Comparison of ENCODE assay signal across 8 mouse cellular contexts in the genomic region with DNA sequence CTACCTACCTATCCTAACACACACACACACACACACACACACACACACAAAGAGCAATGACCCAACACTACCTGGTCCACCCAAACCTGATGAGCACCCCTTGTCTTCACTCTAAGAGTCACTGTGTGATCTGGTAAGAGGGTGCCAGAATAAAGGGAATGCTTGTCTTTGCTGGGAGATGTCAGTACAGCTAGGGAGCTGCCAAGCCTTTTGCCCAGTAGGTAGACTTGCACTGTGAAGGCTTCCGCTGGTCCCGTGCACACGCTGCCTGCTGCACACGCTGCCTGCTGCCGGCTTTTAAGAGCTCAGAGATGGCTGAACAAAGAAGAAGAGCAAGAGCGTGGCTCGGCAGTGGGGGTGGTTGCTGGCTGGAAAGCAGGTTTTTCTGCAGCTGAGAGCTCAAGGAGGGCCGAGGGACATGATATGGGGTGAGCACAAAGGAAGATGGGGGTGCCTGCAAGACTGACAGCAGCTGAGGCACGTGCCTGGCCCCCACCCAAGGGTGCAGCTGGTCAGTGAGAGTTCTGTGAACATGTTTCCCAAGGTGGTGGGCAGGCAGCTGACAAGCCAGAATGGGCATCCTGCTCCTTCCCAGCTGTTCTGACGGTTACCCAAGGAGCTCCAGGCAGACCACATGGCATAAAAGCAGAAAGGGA. TPM values are rescaled to one million over a fixed set of nuclear protein-coding genes. Genes with fewer than 3 reads are reported as not detected.
DNase-seq lines count a peak whose midpoint lies in the region; ATAC-seq and TF ChIP-seq lines count a peak whose summit lies in the region.

No protein-coding gene starts in this region.

- in situ Hi-C loops in ES-E14 (cut with MboI; ENCODE audit: low sequenced_read_pairs in 2 of 2, unreplicated experiment in 2 of 2) = no loop called here

- ATAC-seq in embryonic facial prominence, embryonic 15.5 days (ENCODE audit: insufficient number of reproducible peaks, low FRiP score, low TSS enrichment, low read depth) = peak; percentile 17
- peak; percentile 61; the same call in 1 of the 2 replicates for ATAC-seq in hindbrain, embryonic 12.5 days (ENCODE audit: low FRiP score)
- no peak for ATAC-seq in limb, embryonic 12.5 days (ENCODE audit: insufficient number of reproducible peaks, insufficient read depth, low FRiP score, low TSS enrichment, low read depth)

- H3K27ac ChIP-seq in cerebellum, adult 2 months (ENCODE audit: insufficient read depth, low read length) = peak overlapping the region; percentile 36; the same call in 1 of the 2 replicates
- peak overlapping the region; percentile 85 for H3K27ac ChIP-seq in ES-E14 (ENCODE audit: insufficient read depth, low read depth, low read length, poor library complexity, severe bottlenecking)
- peak overlapping the region; percentile 91 for H3K27ac ChIP-seq in embryonic facial prominence, embryonic 15.5 days (replicated peaks)
- H3K27ac ChIP-seq in hindbrain, embryonic 12.5 days = peak overlapping the region; percentile 98
- H3K27ac ChIP-seq in limb, embryonic 12.5 days = peak overlapping the region; percentile 88
- peak overlapping the region; percentile 76 for H3K27ac ChIP-seq in olfactory bulb, adult 2 months (ENCODE audit: insufficient read depth, low read depth, low read length)

- DNase-seq in cerebellum, adult 2 months = peak; percentile 36 to 42
- no peak for DNase-seq in cerebellum, adult 11 months
- no peak for DNase-seq in ES-E14 (ENCODE audit: low read depth, low spot score)
- DNase-seq in adrenal gland, postnatal 10 days = no peak

- no peaks in the 10 kb centered on the region for H3K9me3 ChIP-seq in ES-E14 (ENCODE audit: control insufficient read depth, insufficient read depth, low read depth, low read length)
- no peaks in the 10 kb centered on the region for H3K9me3 ChIP-seq in embryonic facial prominence, embryonic 15.5 days (replicated peaks)
- H3K9me3 ChIP-seq in hindbrain, embryonic 12.5 days (replicated peaks) = no peaks in the 10 kb centered on the region
- H3K9me3 ChIP-seq in limb, embryonic 12.5 days = no peaks in the 10 kb centered on the region

- WGBS in cerebellum, adult 2 months = 28% methylated on average over 10 of the region's 10 CpGs
- 7% methylated on average over 10 of the region's 10 CpGs for WGBS in embryonic facial prominence, embryonic 15.5 days
- WGBS in hindbrain, embryonic 12.5 days = 3% methylated on average over 10 of the region's 10 CpGs
- WGBS in limb, embryonic 12.5 days = 27% methylated on average over 10 of the region's 10 CpGs
- WGBS in olfactory bulb, adult 2 months = 9% methylated on average over 10 of the region's 10 CpGs

- no peak overlapping the region for H3K4me3 ChIP-seq in cerebellum, adult 2 months (replicated peaks; ENCODE audit: insufficient read depth, low read depth, low read length)
- peak overlapping the region; percentile 29 to 39; a peak in 3 of 4 replicates for H3K4me3 ChIP-seq in ES-E14 (ENCODE audit: insufficient read depth in 1 of 2, low read depth in 1 of 2, low read length in 2 of 2, poor library complexity in 1 of 2, severe bottlenecking in 1 of 2)
- no peak overlapping the region for H3K4me3 ChIP-seq in embryonic facial prominence, embryonic 15.5 days (replicated peaks)
- H3K4me3 ChIP-seq in hindbrain, embryonic 12.5 days = 0 out of 2 replicates have a peak overlapping the region, but pooled peaks have one; percentile 1
- no peak overlapping the region for H3K4me3 ChIP-seq in limb, embryonic 12.5 days (replicated peaks)
- H3K4me3 ChIP-seq in olfactory bulb, adult 2 months (ENCODE audit: insufficient read depth, low read depth, low read length) = no peak overlapping the region

- no peak for TF ChIP-seq CTCF in cerebellum, adult 2 months (IDR thresholded peaks at IDR 0.05; ENCODE audit: borderline replicate concordance, insufficient read depth, low read depth, low read length)
- no peak for TF ChIP-seq CTCF in olfactory bulb, adult 2 months (IDR thresholded peaks at IDR 0.05; ENCODE audit: insufficient read depth, low read depth, low read length)

- peak overlapping the region; percentile 39 for H3K4me2 ChIP-seq in embryonic facial prominence, embryonic 15.5 days (replicated peaks)
- peak overlapping the region; percentile 42 for H3K4me2 ChIP-seq in hindbrain, embryonic 12.5 days (replicated peaks)
- H3K4me2 ChIP-seq in limb, embryonic 12.5 days = peak overlapping the region; percentile 35

- no peaks in the 10 kb centered on the region for H3K36me3 ChIP-seq in ES-E14 (ENCODE audit: control insufficient read depth, insufficient read depth, low read length, poor library complexity, severe bottlenecking)
- no peaks in the 10 kb centered on the region for H3K36me3 ChIP-seq in embryonic facial prominence, embryonic 15.5 days
- no peaks in the 10 kb centered on the region for H3K36me3 ChIP-seq in hindbrain, embryonic 12.5 days
- no peaks in the 10 kb centered on the region; the same call in 1 of the 2 replicates for H3K36me3 ChIP-seq in limb, embryonic 12.5 days

- H3K27me3 ChIP-seq in cerebellum, adult 2 months (ENCODE audit: control insufficient read depth, insufficient read depth, low read length) = no peaks in the 10 kb centered on the region
- H3K27me3 ChIP-seq in embryonic facial prominence, embryonic 15.5 days = no peaks in the 10 kb centered on the region
- no peaks in the 10 kb centered on the region for H3K27me3 ChIP-seq in hindbrain, embryonic 12.5 days
- H3K27me3 ChIP-seq in limb, embryonic 12.5 days = no peaks in the 10 kb centered on the region

- peaks cover 24% of the 10 kb centered on the region for H3K4me1 ChIP-seq in cerebellum, adult 2 months (ENCODE audit: control insufficient read depth, insufficient read depth, low read length)
- peaks cover 25 to 62% of the 10 kb centered on the region in 2 experiments for H3K4me1 ChIP-seq in ES-E14 (ENCODE audit: control insufficient read depth in 2 of 2, insufficient read depth in 2 of 2, low read length in 2 of 2, poor library complexity in 1 of 2)
- peaks cover 89% of the 10 kb centered on the region for H3K4me1 ChIP-seq in embryonic facial prominence, embryonic 15.5 days
- H3K4me1 ChIP-seq in hindbrain, embryonic 12.5 days = peaks cover 85% of the 10 kb centered on the region
- H3K4me1 ChIP-seq in limb, embryonic 12.5 days (replicated peaks) = peaks cover 83% of the 10 kb centered on the region
- peaks cover 32% of the 10 kb centered on the region for H3K4me1 ChIP-seq in olfactory bulb, adult 2 months (ENCODE audit: control insufficient read depth, insufficient read depth, low read length)

- H3K9ac ChIP-seq in ES-E14 (ENCODE audit: insufficient read depth, low read depth, low read length, poor library complexity, severe bottlenecking) = peak overlapping the region; percentile 46; the same call in 1 of the 2 replicates
- no peak overlapping the region for H3K9ac ChIP-seq in embryonic facial prominence, embryonic 15.5 days
- peak overlapping the region; percentile 39 for H3K9ac ChIP-seq in hindbrain, embryonic 12.5 days
- peak overlapping the region; percentile 34; the same call in 1 of the 2 replicates for H3K9ac ChIP-seq in limb, embryonic 12.5 days (replicated peaks)

- no peak for TF ChIP-seq POLR2A in cerebellum, adult 2 months (IDR thresholded peaks at IDR 0.05; ENCODE audit: borderline replicate concordance, insufficient read depth, low read length)
- TF ChIP-seq POLR2A in olfactory bulb, adult 2 months (IDR thresholded peaks at IDR 0.05; ENCODE audit: insufficient read depth, low read depth, low read length) = no peak

TF ChIP-seq in ES-E14, 5 proteins besides CTCF, POLR2A, EP300 and RAD21:
- no peak for TF ChIP-seq ZNF384 (IDR thresholded peaks at IDR 0.05; ENCODE audit: low read depth, low read length)
- TF ChIP-seq MAFK (IDR thresholded peaks at IDR 0.05; ENCODE audit: insufficient read depth, low read depth, low read length) = no peak
- TF ChIP-seq CHD2 (IDR thresholded peaks at IDR 0.05; ENCODE audit: low read depth, low read length) = no peak
- TF ChIP-seq ZC3H11A (IDR thresholded peaks at IDR 0.05; ENCODE audit: borderline replicate concordance, low read depth, low read length) = no peak
- TF ChIP-seq HCFC1 (IDR thresholded peaks at IDR 0.05; ENCODE audit: borderline replicate concordance, insufficient read depth, low read length) = no peak

RNA-seq across cellular contexts. Expression of gene Tspan14, which starts 10.9 kb away (rescaled TPM):
- polyA plus RNA-seq in cerebellum, adult 2 months (2012; rRNA removed) = 39.1 and 39.6 TPM in 2 replicates
- total RNA-seq in ES-E14 (2012; rRNA removed) = 26.5 and 62.7 TPM in 2 replicates
- 84.7 and 86.6 TPM in 2 replicates for polyA plus RNA-seq in embryonic facial prominence, embryonic 15.5 days (2015; fragmentation: Nextera tagmentation; extraction: Ambion mirVana)
- polyA plus RNA-seq in hindbrain, embryonic 12.5 days (2016; fragmentation: Nextera tagmentation; extraction: Ambion mirVana) = 84.3 and 95.0 TPM in 2 replicates
- 68.4 and 70.1 TPM in 2 replicates for polyA plus RNA-seq in limb, embryonic 12.5 days (2016; fragmentation: Nextera tagmentation; extraction: Ambion mirVana)
- polyA plus RNA-seq in olfactory bulb, adult 2 months (2012; ENCODE audit: insufficient read depth, insufficient read length, low replicate concordance, missing spikeins) = not detected in 2 replicates
- total RNA-seq in adrenal gland, postnatal 10 days (2021) = 10 to 100 TPM; 50.0 to 53.8 TPM

RNA-seq across cellular contexts. Expression of gene Fam213a, which starts 57.9 kb away (rescaled TPM):
- 146 and 150 TPM in 2 replicates for polyA plus RNA-seq in cerebellum, adult 2 months (2012; rRNA removed)
- 13.6 and 16.7 TPM in 2 replicates for total RNA-seq in ES-E14 (2012; rRNA removed)
- 89.0 and 91.4 TPM in 2 replicates for polyA plus RNA-seq in embryonic facial prominence, embryonic 15.5 days (2015; fragmentation: Nextera tagmentation; extraction: Ambion mirVana)
- 62.5 and 65.1 TPM in 2 replicates for polyA plus RNA-seq in hindbrain, embryonic 12.5 days (2016; fragmentation: Nextera tagmentation; extraction: Ambion mirVana)
- polyA plus RNA-seq in limb, embryonic 12.5 days (2016; fragmentation: Nextera tagmentation; extraction: Ambion mirVana) = 35.3 and 39.4 TPM in 2 replicates
- polyA plus RNA-seq in olfactory bulb, adult 2 months (2012; ENCODE audit: insufficient read depth, insufficient read length, low replicate concordance, missing spikeins) = not detected in 2 replicates
- total RNA-seq in adrenal gland, postnatal 10 days (2021) = 100 to 1,000 TPM; 230 to 232 TPM

Comparison
In these comparisons a context has a peak if more than half of its experiments do, and no peak if none do; other contexts are left out.
1. DNase-seq: peak in cerebellum, adult 2 months (2 of 2); none in cerebellum, adult 11 months (single experiment), ES-E14 (single experiment) and adrenal gland, postnatal 10 days (single experiment).
2. H3K27ac ChIP-seq: peak in every context shown above with its lines; median percentile 98 in hindbrain, embryonic 12.5 days; 91 in embryonic facial prominence, embryonic 15.5 days; 88 in limb, embryonic 12.5 days; 85 in ES-E14; 76 in olfactory bulb, adult 2 months; 36 in cerebellum, adult 2 months.
3. H3K4me3 ChIP-seq: peak in ES-E14 (2 of 2) and hindbrain, embryonic 12.5 days (single experiment); none in cerebellum, adult 2 months (single experiment), embryonic facial prominence, embryonic 15.5 days (single experiment), limb, embryonic 12.5 days (single experiment) and olfactory bulb, adult 2 months (single experiment).
4. RNA of gene Tspan14, which starts 10.9 kb away (polyA plus RNA-seq): 84.3 to 95.0 TPM in hindbrain, embryonic 12.5 days, 84.7 to 86.6 TPM in embryonic facial prominence, embryonic 15.5 days, 68.4 to 70.1 TPM in limb, embryonic 12.5 days and 39.1 to 39.6 TPM in cerebellum, adult 2 months; not detected in olfactory bulb, adult 2 months; every median in the first group is over 10 times any median in the second.
5. RNA of gene Fam213a, which starts 57.9 kb away (polyA plus RNA-seq): 146 to 150 TPM in cerebellum, adult 2 months, 89.0 to 91.4 TPM in embryonic facial prominence, embryonic 15.5 days, 62.5 to 65.1 TPM in hindbrain, embryonic 12.5 days and 35.3 to 39.4 TPM in limb, embryonic 12.5 days; not detected in olfactory bulb, adult 2 months; every median in the first group is over 10 times any median in the second.
6. Peak in every context shown above with its lines, with median percentiles within 50 percentile points of each other: H3K4me2 ChIP-seq.